Comparison of ENCODE assay signal across 23 mouse cellular contexts in genomic region chr15:12360519-12361212, GRCm38 (mm10). TPM values are rescaled to one million over a fixed set of nuclear protein-coding genes. Genes with fewer than 3 reads are reported as not detected.
A peak's percentile ranks its signal among the peaks of the same experiment; 100 is the strongest.
DNase-seq lines count a peak whose midpoint lies in the region; ATAC-seq lines count a peak whose summit lies in the region.
"Had no signal": no experiment of that assay in that cellular context is flagged by ENCODE, and none has a peak within 500 bp of the region (broad histone marks: within the 10 kb centered on the region; RNA-seq: fewer than 3 reads in every experiment).

No protein-coding gene starts in this region.

- H3K4me3 ChIP-seq in heart, embryonic 10.5 days, result no peak overlapping the region
- no peak overlapping the region for H3K4me3 ChIP-seq in lung, embryonic 16.5 days (ENCODE audit: low read length)
- H3K4me3 ChIP-seq: embryonic facial prominence, embryonic 15.5 days; erythroblast, embryonic 14.5 days; forebrain, embryonic 10.5 days; gastrocnemius, adult 2 months; heart, adult 2 months; heart, embryonic 12.5 days; hindbrain, embryonic 10.5 days had no signal

- H3K9me3 ChIP-seq in heart, embryonic 10.5 days, result no peaks in the 10 kb centered on the region
- H3K9me3 ChIP-seq in lung, embryonic 16.5 days (ENCODE audit: control insufficient read depth, low read length), result no peaks in the 10 kb centered on the region
- H3K9me3 ChIP-seq: embryonic facial prominence, embryonic 15.5 days; forebrain, embryonic 10.5 days; heart, embryonic 12.5 days; hindbrain, embryonic 10.5 days had no signal

- 69% methylated on average over 19 of the region's 19 CpGs for WGBS in heart, embryonic 10.5 days
- 66% methylated on average over 19 of the region's 19 CpGs for whole genome bisulfite sequencing in lung, embryonic 16.5 days

- peaks cover 23% of the 10 kb centered on the region for H3K36me3 ChIP-seq in heart, embryonic 10.5 days
- peaks cover 3% of the 10 kb centered on the region; the same call in 1 of the 2 replicates for H3K36me3 ChIP-seq in lung, embryonic 16.5 days (ENCODE audit: control insufficient read depth, insufficient read depth, low read length)

- H3K4me2 ChIP-seq in lung, embryonic 16.5 days (ENCODE audit: low read depth, low read length), result no peak overlapping the region
- H3K4me2 ChIP-seq: embryonic facial prominence, embryonic 15.5 days; heart, embryonic 12.5 days; hindbrain, embryonic 14.5 days had no signal

- intact Hi-C loops in gastrocnemius, postnatal 36 days (cut with DNase I), result no loop called here

- H3K4me1 ChIP-seq in heart, embryonic 10.5 days, result peaks cover 4% of the 10 kb centered on the region
- H3K4me1 ChIP-seq in lung, embryonic 16.5 days (replicated peaks; ENCODE audit: control insufficient read depth, insufficient read depth, low read length), result no peaks in the 10 kb centered on the region
- H3K4me1 ChIP-seq: embryonic facial prominence, embryonic 15.5 days had no signal

- DNase-seq in heart, adult 11 months, result peak; percentile 90
- no peak for DNase-seq in heart, embryonic 10.5 days (ENCODE audit: low spot score)
- DNase-seq in lung, postnatal 14 days, result no peak
- peak; percentile 38 for DNase-seq in NIH3T3 (ENCODE audit: low read depth)
- DNase-seq in lung, postnatal 10 days, result peak; percentile 45
- DNase-seq in gastrocnemius, postnatal 36 days, result no peak
- DNase-seq in left cerebral cortex, adult 11 months (ENCODE audit: low spot score), result no peak
- DNase-seq: adrenal gland, postnatal 14 days; cerebellum, adult 18-20 months; cerebellum, adult 9-11 months; cerebellum, postnatal 36 days; gastrocnemius, adult 2 months; heart, adult 2 months had no signal

- H3K9ac ChIP-seq in lung, embryonic 16.5 days (ENCODE audit: low read length), result no peak overlapping the region
- H3K9ac ChIP-seq: embryonic facial prominence, embryonic 15.5 days; heart, embryonic 12.5 days; hindbrain, embryonic 14.5 days had no signal

- ATAC-seq in lung, embryonic 16.5 days (ENCODE audit: low read depth), result peak; percentile 80
- ATAC-seq: activated CD4-positive, CD25-positive, alpha-beta regulatory T cell, adult 4 months; forebrain, embryonic 14.5 days; Patski had no signal

- H3K27ac ChIP-seq in heart, embryonic 10.5 days, result no peak overlapping the region
- no peak overlapping the region for H3K27ac ChIP-seq in lung, embryonic 16.5 days (ENCODE audit: low read length)
- H3K27ac ChIP-seq: embryonic facial prominence, embryonic 15.5 days; forebrain, embryonic 10.5 days; gastrocnemius, adult 2 months; heart, adult 2 months; hindbrain, embryonic 10.5 days; hindbrain, embryonic 14.5 days had no signal

- no peaks in the 10 kb centered on the region for H3K27me3 ChIP-seq in heart, embryonic 10.5 days (ENCODE audit: insufficient read depth, poor library complexity, severe bottlenecking)
- no peaks in the 10 kb centered on the region for H3K27me3 ChIP-seq in lung, embryonic 16.5 days (ENCODE audit: control insufficient read depth, insufficient read depth, low read depth, low read length)
- H3K27me3 ChIP-seq: embryonic facial prominence, embryonic 15.5 days; heart, embryonic 12.5 days; Patski had no signal

RNA-seq across cellular contexts. Expression of gene 1810049J17Rik, which starts 39.0 kb away (rescaled TPM):
- not detected in 2 replicates for polyA plus RNA-seq in heart, embryonic 10.5 days (2016; fragmentation: Nextera tagmentation; extraction: Ambion mirVana)
- polyA plus RNA-seq in lung, embryonic 16.5 days (2015; fragmentation: Nextera tagmentation; extraction: Ambion mirVana), result 0.67 TPM in 1 of 2 replicates, not detected in the other
- total RNA-seq in gastrocnemius, postnatal 36 days (2021), result not detected
- total RNA-seq: gastrocnemius, adult 2 months; heart, adult 2 months had no signal
- polyA plus RNA-seq: activated CD4-positive, CD25-positive, alpha-beta regulatory T cell, adult 4 months; erythroblast, embryonic 14.5 days; forebrain, embryonic 10.5 days; heart, adult 2 months had no signal

RNA-seq across cellular contexts. Expression of gene Golph3, which starts 39.4 kb away (rescaled TPM):
- 64.5 and 73.9 TPM in 2 replicates for polyA plus RNA-seq in heart, embryonic 10.5 days (2016; fragmentation: Nextera tagmentation; extraction: Ambion mirVana)
- polyA plus RNA-seq in lung, embryonic 16.5 days (2015; fragmentation: Nextera tagmentation; extraction: Ambion mirVana), result 71.3 and 72.0 TPM in 2 replicates
- total RNA-seq in gastrocnemius, postnatal 36 days (2021), result 10 to 100 TPM; 69.0 to 74.6 TPM

Comparison
In these comparisons a context has a peak if more than half of its experiments do, and no peak if none do; other contexts are left out.
1. DNase-seq: peak in heart, adult 11 months (single experiment), NIH3T3 (single experiment) and lung, postnatal 10 days (single experiment); none in heart, embryonic 10.5 days (single experiment), lung, postnatal 14 days (single experiment), gastrocnemius, postnatal 36 days (0 of 2) and left cerebral cortex, adult 11 months (single experiment).